Mouse (Mus musculus) myocyte (in vitro differentiated cells): Measurements from ENCODE around the gene Mrpl14. TPM values are rescaled to one million over a fixed set of nuclear protein-coding genes. Genes with fewer than 3 reads are reported as not detected.
A peak's percentile ranks its signal among the peaks of the same experiment; 100 is the strongest.

ENCODE experiments used
- H3K27me3 ChIP-seq: one replicate; pipeline ENCODE4 v1.6.1; 2011; ENCODE audit not compliant: control insufficient read depth, insufficient read depth, insufficient read length
- H3K36me3 ChIP-seq: one replicate; pipeline ENCODE4 v1.6.1; 2011; ENCODE audit not compliant: control insufficient read depth, insufficient read depth
- H3K4me2 ChIP-seq: one replicate; pipeline ENCODE4 v1.6.1; 2011; ENCODE audit warnings: low read depth, control low read depth
- H3K4me3 ChIP-seq: one replicate; pipeline ENCODE4 v1.5.1; 2011; ENCODE audit warnings: mild to moderate bottlenecking, control low read depth, moderate library complexity
- H3K79me2 ChIP-seq: one replicate; pipeline ENCODE4 v1.6.1; 2011; ENCODE audit not compliant: control insufficient read depth, insufficient read depth
- H3ac ChIP-seq: one replicate; pipeline ENCODE4 v1.6.1; 2011; ENCODE audit not compliant: control insufficient read depth, insufficient read length
- CEBPB ChIP-seq: IDR thresholded peaks from 2 replicates; pipeline ENCODE4 v1.6.1; 2011; ENCODE audit warnings: mild to moderate bottlenecking, moderate library complexity; ENCODE audit not compliant: poor library complexity, insufficient read depth, severe bottlenecking
- E2F4 ChIP-seq: IDR thresholded peaks from one replicate; pipeline ENCODE4 v1.6.1; 2011; ENCODE audit warnings: mild to moderate bottlenecking, control low read depth, moderate library complexity; ENCODE audit not compliant: insufficient read depth
- MAX ChIP-seq: IDR thresholded peaks from one replicate; pipeline ENCODE4 v1.6.1; 2011; ENCODE audit warnings: low read depth, mild to moderate bottlenecking, control low read depth
- MYOD1 ChIP-seq, 3 experiments: IDR thresholded peaks; one replicate each; pipeline ENCODE4 v1.6.1; 2011; ENCODE audit warnings: control low read depth in 2 of 3, low read depth in 2 of 3, mild to moderate bottlenecking in 2 of 3, moderate library complexity in 1 of 3; ENCODE audit not compliant: insufficient read length in 2 of 3, control insufficient read depth in 1 of 3
- MYOG ChIP-seq, 3 experiments: IDR thresholded peaks; one replicate each; pipeline ENCODE4 v1.6.1; 2011; ENCODE audit warnings: control low read depth in 2 of 3, low read depth in 2 of 3, mild to moderate bottlenecking in 2 of 3; ENCODE audit not compliant: insufficient read length in 2 of 3, control insufficient read depth in 1 of 3, insufficient read depth in 1 of 3
- POLR2A ChIP-seq: IDR thresholded peaks from one replicate; pipeline ENCODE4 v1.6.1; 2011; ENCODE audit warnings: low read depth, mild to moderate bottlenecking, control low read depth, moderate library complexity; ENCODE audit not compliant: insufficient read length
- POLR2AphosphoS2 ChIP-seq: IDR thresholded peaks from one replicate; pipeline ENCODE4 v1.6.1; 2011; ENCODE audit warnings: low read depth, control low read depth; ENCODE audit not compliant: insufficient read length
- REST ChIP-seq: IDR thresholded peaks from one replicate; pipeline ENCODE4 v1.6.1; 2011; ENCODE audit warnings: mild to moderate bottlenecking, control low read depth, moderate library complexity; ENCODE audit not compliant: insufficient read depth, insufficient read length
- SRF ChIP-seq: IDR thresholded peaks from one replicate; pipeline ENCODE4 v1.6.1; 2011; ENCODE audit warnings: low read depth; ENCODE audit not compliant: control insufficient read depth, insufficient read length
- TCF12 ChIP-seq: IDR thresholded peaks from one replicate; pipeline ENCODE4 v1.6.1; 2011; ENCODE audit warnings: mild to moderate bottlenecking, control low read depth; ENCODE audit not compliant: poor library complexity, insufficient read depth, severe bottlenecking
- TCF3 ChIP-seq: IDR thresholded peaks from one replicate; pipeline ENCODE4 v1.6.1; 2011; ENCODE audit warnings: low read depth, control low read depth; ENCODE audit not compliant: insufficient read length
- USF1 ChIP-seq: IDR thresholded peaks from one replicate; pipeline ENCODE4 v1.6.1; 2011; ENCODE audit warnings: low read depth, mild to moderate bottlenecking, control low read depth, moderate library complexity
- polyA plus RNA-seq: library from polyadenylated mRNA; unstranded; fragments of >200 nt; fragmentation: generic; extraction: Trizol; gene quantifications from one replicate; pipeline ENCODE4 v1.2.1, GENCODE M21; 2012; ENCODE audit warnings: missing spikeins

Gene Mrpl14
- polyA plus RNA-seq, 1 experiment = 276 TPM

DNA sequence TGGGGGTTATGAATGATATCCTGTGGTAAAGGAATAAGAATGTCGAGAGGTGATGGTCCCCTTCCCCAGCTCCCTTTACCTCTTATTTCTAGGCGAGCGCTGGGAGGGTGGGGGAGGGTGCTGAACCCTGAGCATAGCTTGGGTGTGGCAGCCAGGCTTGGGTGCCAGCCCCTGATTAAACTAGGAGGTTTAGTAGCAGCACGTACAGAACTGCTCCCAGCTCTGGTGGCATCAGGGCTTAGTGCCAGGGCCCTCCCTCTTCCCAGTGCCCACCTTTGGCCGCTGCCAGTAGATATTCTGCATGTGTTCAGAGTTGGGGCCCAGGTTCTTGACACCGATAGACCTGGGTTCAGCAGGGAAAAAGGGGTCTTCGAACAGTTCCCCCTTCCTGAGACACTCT is 32.9 kb upstream of the Mrpl14 start:
- no peaks in the 10 kb centered on the region for H3K79me2 ChIP-seq
- H3K36me3 ChIP-seq = no peaks in the 10 kb centered on the region
- peak overlapping the region; percentile 48 for H3K4me2 ChIP-seq
- no peak overlapping the region for H3ac ChIP-seq
- no peak for TF ChIP-seq MYOD1 (IDR thresholded peaks at IDR 0.05; ENCODE audit: control insufficient read depth in 1 of 3, insufficient read length in 2 of 3, low read depth in 2 of 3)
- TF ChIP-seq CEBPB = no peak
- TF ChIP-seq E2F4 = no peak
- TF ChIP-seq MYOG (IDR thresholded peaks at IDR 0.05; ENCODE audit: control insufficient read depth in 1 of 3, insufficient read depth in 1 of 3, insufficient read length in 2 of 3, low read depth in 2 of 3) = no peak
- TF ChIP-seq POLR2A = no peak
- TF ChIP-seq REST = no peak
- no peak for TF ChIP-seq MAX
- H3K27me3 ChIP-seq = no peaks in the 10 kb centered on the region
- no peak overlapping the region for H3K4me3 ChIP-seq

DNA sequence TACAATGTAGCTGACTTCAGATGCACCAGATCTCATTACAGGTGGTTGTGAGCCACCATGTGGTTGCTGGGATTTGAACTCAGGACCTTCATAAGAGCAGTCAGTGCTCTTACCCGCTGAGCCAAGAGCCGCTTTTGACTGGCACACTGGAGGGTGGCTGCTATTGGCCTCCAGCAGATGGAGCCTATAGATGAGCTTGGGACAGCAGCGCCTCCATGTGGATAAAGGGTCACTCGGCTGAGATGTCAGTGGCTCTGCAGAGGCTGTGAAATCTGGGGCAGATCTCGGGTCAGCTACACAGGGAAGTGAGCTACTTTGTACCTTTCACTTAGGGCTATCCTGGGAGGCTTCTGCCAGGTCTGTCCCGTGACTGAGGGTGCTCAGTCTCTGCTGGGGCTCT is 30.3 kb upstream of the Mrpl14 start:
- no peak overlapping the region for H3K4me2 ChIP-seq
- H3K4me3 ChIP-seq = no peak overlapping the region
- H3K79me2 ChIP-seq = no peaks in the 10 kb centered on the region
- no peak overlapping the region for H3ac ChIP-seq
- no peaks in the 10 kb centered on the region for H3K36me3 ChIP-seq
- H3K27me3 ChIP-seq = no peaks in the 10 kb centered on the region
- TF ChIP-seq MYOG (IDR thresholded peaks at IDR 0.05; ENCODE audit: control insufficient read depth in 1 of 3, insufficient read depth in 1 of 3, insufficient read length in 2 of 3, low read depth in 2 of 3) (no peak), MYOD1 (IDR thresholded peaks at IDR 0.05; ENCODE audit: control insufficient read depth in 1 of 3, insufficient read length in 2 of 3, low read depth in 2 of 3) (no peak), POLR2AphosphoS2 (no peak), CEBPB (no peak), SRF (no peak), TCF3 (no peak), REST (no peak), TCF12 (no peak)

GRCm38 (mm10) chr17:45659225-45659624 is 26.9 kb upstream of the Mrpl14 start, which contains the start of gene Capn11:
TSS of gene Capn11 (minus strand) at chr17:45659325.
- no peak within 1 kb of the TSS for H3ac ChIP-seq
- peaks cover 7% of the 10 kb centered on the region for H3K36me3 ChIP-seq
- H3K79me2 ChIP-seq = no peaks in the 10 kb centered on the region
- H3K4me2 ChIP-seq = no peak within 1 kb of the TSS
- TF ChIP-seq CEBPB (no peak), POLR2A (no peak), USF1 (no peak), E2F4 (no peak), MAX (no peak), TCF3 (no peak), REST (no peak), MYOG (IDR thresholded peaks at IDR 0.05; ENCODE audit: control insufficient read depth in 1 of 3, insufficient read depth in 1 of 3, insufficient read length in 2 of 3, low read depth in 2 of 3) (no peak), SRF (no peak), TCF12 (no peak)
- H3K27me3 ChIP-seq = no peaks in the 10 kb centered on the region
- H3K4me3 ChIP-seq = no peak within 1 kb of the TSS

DNA sequence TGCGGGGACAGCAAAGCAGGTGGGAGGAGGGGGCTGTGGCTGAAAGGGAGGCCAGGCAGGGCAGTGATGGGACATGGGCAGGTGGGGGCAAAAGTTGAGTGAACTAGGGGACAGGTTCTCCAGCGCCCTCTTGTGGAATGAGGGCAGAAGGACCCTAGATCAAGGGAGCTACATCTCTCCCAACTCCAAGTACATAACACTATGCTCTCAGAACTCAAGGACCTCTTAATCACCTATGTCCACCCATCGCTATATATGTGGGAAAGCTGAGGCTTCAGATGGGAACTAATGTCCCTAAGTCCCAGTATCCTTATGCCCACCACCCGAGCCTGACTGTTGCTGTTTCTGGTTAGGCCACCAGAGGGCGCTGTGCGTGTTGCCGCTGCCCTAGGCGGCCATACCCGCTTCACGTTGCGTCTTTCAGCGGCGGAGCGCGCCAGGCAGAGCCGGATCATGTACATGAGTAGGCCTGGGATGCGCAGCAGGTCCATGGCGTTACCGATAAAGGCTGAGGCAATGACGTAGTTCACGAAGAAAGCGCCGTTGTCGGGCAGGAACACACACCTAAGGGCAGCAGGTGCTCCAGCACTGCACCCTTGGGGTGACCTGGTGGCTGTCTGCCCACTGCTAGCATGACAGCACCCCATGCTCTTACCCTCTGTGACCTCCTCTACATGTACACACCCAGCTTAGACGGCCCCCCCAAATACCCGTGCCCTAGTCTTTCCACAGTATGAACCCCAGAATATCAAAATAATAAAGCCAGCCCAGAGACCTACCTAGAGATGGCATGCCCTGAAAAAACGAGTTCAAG is 22.8 kb upstream of the Mrpl14 start:
- no peaks in the 10 kb centered on the region for H3K27me3 ChIP-seq
- no peak overlapping the region for H3ac ChIP-seq
- no peak overlapping the region for H3K4me2 ChIP-seq
- H3K79me2 ChIP-seq = no peaks in the 10 kb centered on the region
- H3K4me3 ChIP-seq = no peak overlapping the region
- no peak for TF ChIP-seq USF1
- no peak for TF ChIP-seq E2F4
- TF ChIP-seq REST = no peak
- TF ChIP-seq MYOG (IDR thresholded peaks at IDR 0.05; ENCODE audit: control insufficient read depth in 1 of 3, insufficient read depth in 1 of 3, insufficient read length in 2 of 3, low read depth in 2 of 3) = no peak
- TF ChIP-seq CEBPB = no peak
- no peak for TF ChIP-seq MYOD1 (IDR thresholded peaks at IDR 0.05; ENCODE audit: control insufficient read depth in 1 of 3, insufficient read length in 2 of 3, low read depth in 2 of 3)
- TF ChIP-seq MAX = no peak
- TF ChIP-seq TCF12 = no peak
- TF ChIP-seq POLR2AphosphoS2 = no peak
- no peak for TF ChIP-seq POLR2A
- no peak for TF ChIP-seq TCF3
- no peak for TF ChIP-seq SRF
- H3K36me3 ChIP-seq = peaks cover 7% of the 10 kb centered on the region

DNA sequence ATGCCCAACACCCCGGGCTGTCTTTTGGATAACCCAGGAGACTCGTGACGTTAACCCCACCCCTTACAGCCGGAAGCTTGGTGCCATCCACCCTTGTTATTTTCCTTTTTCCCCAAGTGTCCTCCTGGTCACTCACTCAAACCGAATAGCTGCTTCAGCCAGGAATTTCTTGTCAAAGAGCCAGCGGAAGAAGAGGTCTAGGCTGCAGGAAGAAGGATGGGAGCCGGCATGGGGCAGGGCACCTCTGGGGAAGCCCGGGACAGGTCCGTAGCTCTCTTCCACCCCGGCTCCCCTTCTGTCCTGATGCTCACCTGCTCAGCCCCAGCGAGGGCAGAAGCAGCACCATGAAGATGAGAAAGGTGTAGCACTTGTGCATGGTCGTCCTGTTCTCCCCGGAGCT is 21.5 kb upstream of the Mrpl14 start:
- Histone ChIP-seq H3K4me3 (no peak overlapping the region), H3K4me2 (no peak overlapping the region), H3K79me2 (no peaks in the 10 kb centered on the region), H3K36me3 (peaks cover 7% of the 10 kb centered on the region), H3ac (no peak overlapping the region), H3K27me3 (no peaks in the 10 kb centered on the region)
- TF ChIP-seq REST (no peak), TCF12 (no peak), CEBPB (no peak), POLR2AphosphoS2 (no peak), SRF (no peak), USF1 (no peak), MAX (no peak), E2F4 (no peak), MYOD1 (IDR thresholded peaks at IDR 0.05; ENCODE audit: control insufficient read depth in 1 of 3, insufficient read length in 2 of 3, low read depth in 2 of 3) (no peak), POLR2A (no peak), MYOG (IDR thresholded peaks at IDR 0.05; ENCODE audit: control insufficient read depth in 1 of 3, insufficient read depth in 1 of 3, insufficient read length in 2 of 3, low read depth in 2 of 3) (no peak), TCF3 (no peak)
